Mouse (Mus musculus) layer of hippocampus, postnatal 36 days (tissue): Measurements from ENCODE around the gene Efr3b. TPM values are rescaled to one million over a fixed set of nuclear protein-coding genes. Genes with fewer than 3 reads are reported as not detected.

Experiments
- DNase-seq, 2 experiments: peaks; one replicate each; pipeline ENCODE4 v3.0.0; 2022
- total RNA-seq, 2 experiments: library from RNA; stranded (reverse); gene quantifications; 2 replicates each; pipeline ENCODE4 v1.2.3; 2021

The Efr3b gene
- total RNA-seq, 2 experiments from 2014 or later: 89.9 to 91.7 TPM

DNA sequence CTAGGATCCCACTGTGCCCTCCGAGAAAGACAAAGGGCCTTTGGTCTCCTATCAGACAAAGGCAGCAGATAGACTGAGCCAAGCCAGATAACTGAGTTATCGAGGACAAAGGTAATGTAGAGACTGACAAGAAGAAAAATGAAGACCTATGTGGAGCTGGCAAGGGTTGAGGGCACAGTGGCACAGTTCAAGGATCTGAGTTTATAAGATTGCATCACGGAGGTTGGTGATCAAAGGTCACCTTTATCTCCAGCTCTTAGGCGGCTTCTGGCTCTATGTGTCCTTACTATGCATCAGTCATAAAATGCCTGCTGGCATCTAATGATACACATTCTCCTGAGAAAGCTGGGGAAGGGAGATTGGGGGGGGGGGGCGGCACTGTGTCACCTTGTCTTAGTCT is 2.6 kb downstream of the Efr3b start:
- DNase-seq: no peak

GRCm38 (mm10) chr12:4029064-4029463 is 9.7 kb downstream of the Efr3b start:
- DNase-seq: no peak

DNA sequence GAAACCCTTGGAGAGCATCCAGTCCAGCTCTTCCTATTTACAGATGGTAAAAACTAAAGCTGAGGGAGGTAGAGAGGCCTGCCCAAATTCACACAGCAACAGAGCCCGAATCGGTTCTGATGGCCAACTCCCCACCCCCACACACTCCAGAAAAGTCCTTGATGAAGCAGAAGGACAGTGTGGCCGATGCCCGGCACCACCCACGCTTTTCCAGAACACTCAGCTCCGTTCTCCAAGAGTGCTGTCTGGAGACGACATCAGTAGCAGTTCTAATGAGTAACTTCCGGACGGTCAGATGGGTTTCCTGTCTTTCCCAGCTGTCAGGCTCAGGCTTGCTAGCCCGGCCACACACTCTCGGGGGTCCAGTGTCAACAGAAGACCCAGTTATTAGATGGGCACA is 10.2 kb downstream of the Efr3b start:
- DNase-seq: peak; percentile 35 to 50

DNA sequence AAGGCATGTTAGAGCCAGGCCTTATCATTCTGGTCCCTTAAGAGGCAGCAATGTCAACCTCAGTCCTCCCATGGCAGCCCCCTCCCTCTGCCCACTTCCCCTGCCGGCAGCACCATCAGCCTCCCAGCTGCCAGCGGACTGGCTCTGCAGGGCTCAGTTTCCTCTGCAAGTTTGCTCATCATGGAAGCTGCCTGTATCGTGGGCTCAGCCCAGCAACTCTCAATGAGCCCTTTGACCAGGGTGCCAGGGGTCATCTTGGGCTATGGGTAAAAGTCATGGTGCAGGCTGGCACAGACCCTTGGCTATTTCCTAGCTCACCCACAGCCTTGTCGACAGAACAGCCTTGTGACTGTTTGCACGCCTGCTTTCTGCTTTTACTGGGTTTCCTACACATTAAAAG is 14.4 kb downstream of the Efr3b start:
- no peak for DNase-seq

GRCm38 (mm10) chr12:4023501-4023900 is 15.2 kb downstream of the Efr3b start:
- no peak for DNase-seq

DNA sequence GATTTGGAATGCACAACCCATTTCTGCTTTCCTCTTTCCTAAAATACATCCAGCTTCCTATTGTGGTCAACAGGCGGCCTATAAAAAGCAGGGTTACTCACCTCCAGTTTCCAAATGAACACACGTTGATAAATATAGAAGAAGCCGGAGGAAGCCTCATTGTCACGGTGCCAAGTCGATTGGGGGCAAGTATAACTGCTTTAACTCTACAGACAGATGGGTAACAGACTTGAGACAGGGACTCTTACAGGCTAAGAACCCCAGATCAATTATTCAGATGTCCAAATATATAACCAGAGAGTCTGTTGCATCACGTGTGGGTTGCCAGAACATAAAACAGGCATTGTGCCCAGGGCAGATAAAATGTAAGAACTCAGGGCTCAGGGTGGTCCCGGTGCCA is 15.9 kb downstream of the Efr3b start:
- no peak for DNase-seq

GRCm38 (mm10) chr12:4020505-4020904 is 18.2 kb downstream of the Efr3b start:
- no peak for DNase-seq

- no peak for DNase-seq
Measured at GRCm38 (mm10) chr12:4016321-4016720, 22.4 kb downstream of the Efr3b start.

DNA sequence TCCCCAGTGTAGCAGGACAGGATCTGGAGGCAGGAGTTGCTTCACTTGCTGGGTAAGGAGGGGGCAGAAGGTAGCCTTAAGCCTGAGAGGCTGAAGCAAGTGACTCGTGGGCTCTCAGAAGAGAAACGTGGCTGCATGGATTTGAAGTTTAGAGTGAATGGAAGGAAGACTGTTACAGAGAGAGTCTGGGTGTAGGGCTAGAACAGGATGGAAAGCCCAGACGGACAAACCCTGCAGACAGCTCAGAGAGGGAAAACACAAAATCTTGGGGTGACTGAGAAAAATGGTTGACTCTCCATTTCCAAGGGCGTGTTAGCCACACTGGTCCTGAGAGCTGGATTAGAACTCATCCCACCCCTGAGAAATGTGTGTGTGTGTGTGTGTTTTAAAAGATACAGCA is 23.0 kb downstream of the Efr3b start:
- DNase-seq: no peak

GRCm38 (mm10) chr12:4015255-4015654 is 23.5 kb downstream of the Efr3b start:
- no peak for DNase-seq

- no peak for DNase-seq
Measured at GRCm38 (mm10) chr12:4011715-4012114, 27.0 kb downstream of the Efr3b start.

- DNase-seq: no peak
Measured at GRCm38 (mm10) chr12:4011301-4011700, 27.4 kb downstream of the Efr3b start.

- no peak for DNase-seq
Measured at GRCm38 (mm10) chr12:4008731-4009130, 30.0 kb downstream of the Efr3b start.

DNA sequence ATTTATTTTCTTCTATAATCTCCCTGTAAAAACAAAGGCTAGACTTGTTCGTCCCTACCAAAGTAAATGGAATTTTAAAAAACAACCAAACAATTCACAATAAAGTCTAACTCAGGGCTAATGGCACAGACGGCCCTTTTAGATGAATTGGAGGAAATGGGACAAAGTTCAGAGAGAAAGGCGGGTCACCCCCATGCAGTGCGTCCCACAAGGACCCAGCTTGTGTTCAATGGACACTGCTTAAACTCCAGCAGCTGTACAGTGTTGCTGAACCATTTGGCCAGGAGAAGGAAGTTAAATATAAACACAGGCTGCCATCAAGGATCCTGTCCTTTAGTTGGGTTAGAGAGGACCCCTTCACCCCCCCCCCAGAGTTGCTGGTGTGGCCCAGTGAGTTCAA is 30.9 kb downstream of the Efr3b start:
- DNase-seq: no peak

DNA sequence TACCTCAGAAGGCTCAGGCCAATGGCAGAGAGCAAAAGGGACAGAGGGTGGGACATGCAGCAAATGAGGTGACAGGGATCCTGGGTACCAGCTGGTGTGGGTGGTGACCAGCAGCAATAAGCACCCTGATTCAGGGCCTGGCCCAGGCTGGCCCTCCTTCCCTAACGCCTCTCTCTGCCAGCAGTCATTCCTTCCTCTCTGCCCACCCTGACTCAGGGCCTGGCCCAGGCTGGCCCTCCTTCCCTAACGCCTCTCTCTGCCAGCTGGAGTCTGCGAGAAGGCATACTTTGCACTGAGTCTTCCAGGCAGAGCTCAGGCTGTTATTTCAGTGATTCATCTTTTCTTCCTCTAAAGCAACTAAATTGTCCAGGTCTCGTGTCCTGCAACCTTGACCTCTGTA is 31.5 kb downstream of the Efr3b start:
- peak; percentile 39 to 54 for DNase-seq

- DNase-seq: peak; percentile 43 to 52
Measured at GRCm38 (mm10) chr12:4006079-4006478, 32.6 kb downstream of the Efr3b start.

DNA sequence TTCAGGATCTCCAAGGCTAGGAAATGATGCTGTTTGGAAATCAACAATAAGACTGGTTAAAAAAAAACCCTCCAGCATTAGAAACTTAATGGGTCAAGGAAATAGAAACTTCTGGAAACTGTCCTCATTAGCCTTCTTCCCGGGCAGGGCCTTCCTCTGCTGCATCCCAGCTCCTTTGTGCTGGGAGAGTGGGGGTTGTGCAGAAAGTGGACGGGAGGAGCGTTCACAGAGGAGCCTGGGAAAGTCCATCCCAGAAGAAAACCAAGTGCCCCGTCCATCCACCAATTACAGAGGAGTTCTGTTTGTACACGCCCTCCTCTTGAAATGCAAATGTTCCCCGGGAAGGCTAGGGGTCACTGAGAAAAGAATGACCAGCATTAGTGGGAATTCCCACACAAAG is 34.1 kb downstream of the Efr3b start:
- DNase-seq: no peak

- DNase-seq: no peak
Measured at GRCm38 (mm10) chr12:4000406-4000805, 38.3 kb downstream of the Efr3b start.

DNA sequence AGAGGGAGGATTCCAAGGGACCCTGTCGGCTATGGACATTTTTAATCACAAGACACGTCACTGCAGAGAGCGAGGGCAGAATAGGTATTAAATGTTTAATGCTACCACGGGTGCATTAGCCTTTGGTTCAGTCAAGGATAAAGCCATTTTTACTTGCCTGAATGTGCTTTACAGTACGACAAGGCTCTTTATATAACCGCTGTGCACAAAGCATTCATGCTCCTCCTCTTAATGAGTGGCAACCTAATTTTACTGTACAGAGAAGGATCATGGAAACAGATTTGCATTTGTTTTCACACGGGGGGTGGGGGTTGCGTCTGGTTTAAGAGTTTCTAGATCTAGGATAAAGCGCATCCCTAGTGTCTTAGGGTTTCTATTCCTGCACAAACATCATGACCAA is 42.0 kb downstream of the Efr3b start:
- no peak for DNase-seq

DNA sequence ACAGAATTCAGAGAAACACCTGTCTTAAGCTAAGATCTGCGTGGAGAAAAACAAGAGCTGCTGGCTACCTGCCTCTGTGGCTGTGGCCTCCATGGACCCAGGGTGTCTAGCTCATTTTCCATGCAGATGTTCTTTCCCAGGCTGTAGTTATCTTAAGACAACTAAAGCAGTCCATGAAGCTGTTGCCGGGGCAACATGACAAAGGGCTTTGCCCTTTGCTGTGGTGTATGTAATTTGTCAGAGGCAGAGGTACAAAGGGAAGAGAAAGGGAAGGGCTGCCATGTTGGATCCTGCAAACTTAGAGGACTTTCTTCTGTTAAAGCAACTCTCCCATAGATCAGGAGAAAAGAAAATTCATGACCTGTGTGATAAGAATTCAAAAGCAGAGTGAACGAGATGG is 47.7 kb downstream of the Efr3b start:
- no peak for DNase-seq

- no peak for DNase-seq
Measured at GRCm38 (mm10) chr12:3989943-3990342, 48.8 kb downstream of the Efr3b start.

DNA sequence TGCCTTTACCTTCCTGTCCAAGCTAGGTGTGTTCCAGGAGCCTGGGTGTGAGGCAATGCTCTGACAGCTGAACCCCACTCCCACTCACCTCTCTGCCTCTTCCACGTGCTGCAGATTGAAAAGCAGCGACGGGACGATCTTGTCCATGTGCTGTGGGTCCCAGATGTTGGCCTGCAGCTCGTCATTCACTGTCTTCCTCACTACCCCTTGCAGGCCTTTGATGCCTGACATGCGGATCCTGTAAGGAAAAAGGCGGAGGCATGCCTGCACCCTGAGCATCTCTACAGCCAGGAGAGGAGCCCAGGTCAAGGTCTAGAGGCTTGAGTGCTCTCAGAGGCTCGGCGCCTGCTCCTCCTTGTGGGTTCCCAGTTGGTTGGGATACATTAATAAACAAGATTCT is 54.3 kb downstream of the Efr3b start:
- no peak for DNase-seq

GRCm38 (mm10) chr12:3983736-3984135 is 55.0 kb downstream of the Efr3b start:
- peak; percentile 59 to 81 for DNase-seq

DNA sequence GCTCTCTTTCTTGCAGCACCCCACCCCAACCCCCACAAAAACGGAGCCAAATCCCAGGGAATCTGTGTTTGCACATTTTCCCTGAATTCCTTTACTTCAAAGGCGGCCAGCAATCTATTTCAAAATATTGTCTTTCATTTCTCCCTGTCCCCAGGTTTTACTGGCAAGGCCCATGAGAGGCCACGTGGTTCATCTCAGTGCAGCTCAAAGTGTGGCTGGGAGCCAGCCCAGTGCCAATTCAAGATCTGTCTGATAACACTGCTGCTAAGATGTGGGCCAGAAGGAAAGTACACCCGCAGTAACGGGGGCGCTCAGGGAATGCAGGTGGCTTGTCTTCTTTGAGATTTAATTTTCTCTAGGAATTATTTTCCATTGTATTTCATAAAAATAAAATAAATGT is 56.5 kb downstream of the Efr3b start:
- peak in 1 of 2 experiments; percentile 32 for DNase-seq

GRCm38 (mm10) chr12:3981350-3982131 is 57.2 kb downstream of the Efr3b start:
- peak; percentile 68 to 75 for DNase-seq
